Mouse (Mus musculus): ENCODE results near the gene Bag5. TPM values are rescaled to one million over a fixed set of nuclear protein-coding genes. Genes with fewer than 3 reads are reported as not detected.

Bag5 gene
- 17.5 and 23.5 TPM in 2 replicates for polyA plus RNA-seq (2012; rRNA removed)

GRCm38 (mm10) chr12:111713004-111713651, at the start of gene Bag5, which contains the start of gene Apopt1:
Gene Bag5 (minus strand): TSS chr12:111713257.
Gene Apopt1 (plus strand): TSS chr12:111713261.
- DNase-seq (ENCODE audit: low read depth): no peak

GRCm38 (mm10) chr12:111760306-111760908, 47.4 kb upstream of the Bag5 start:
- DNase-seq (ENCODE audit: low read depth): no peak

DNA sequence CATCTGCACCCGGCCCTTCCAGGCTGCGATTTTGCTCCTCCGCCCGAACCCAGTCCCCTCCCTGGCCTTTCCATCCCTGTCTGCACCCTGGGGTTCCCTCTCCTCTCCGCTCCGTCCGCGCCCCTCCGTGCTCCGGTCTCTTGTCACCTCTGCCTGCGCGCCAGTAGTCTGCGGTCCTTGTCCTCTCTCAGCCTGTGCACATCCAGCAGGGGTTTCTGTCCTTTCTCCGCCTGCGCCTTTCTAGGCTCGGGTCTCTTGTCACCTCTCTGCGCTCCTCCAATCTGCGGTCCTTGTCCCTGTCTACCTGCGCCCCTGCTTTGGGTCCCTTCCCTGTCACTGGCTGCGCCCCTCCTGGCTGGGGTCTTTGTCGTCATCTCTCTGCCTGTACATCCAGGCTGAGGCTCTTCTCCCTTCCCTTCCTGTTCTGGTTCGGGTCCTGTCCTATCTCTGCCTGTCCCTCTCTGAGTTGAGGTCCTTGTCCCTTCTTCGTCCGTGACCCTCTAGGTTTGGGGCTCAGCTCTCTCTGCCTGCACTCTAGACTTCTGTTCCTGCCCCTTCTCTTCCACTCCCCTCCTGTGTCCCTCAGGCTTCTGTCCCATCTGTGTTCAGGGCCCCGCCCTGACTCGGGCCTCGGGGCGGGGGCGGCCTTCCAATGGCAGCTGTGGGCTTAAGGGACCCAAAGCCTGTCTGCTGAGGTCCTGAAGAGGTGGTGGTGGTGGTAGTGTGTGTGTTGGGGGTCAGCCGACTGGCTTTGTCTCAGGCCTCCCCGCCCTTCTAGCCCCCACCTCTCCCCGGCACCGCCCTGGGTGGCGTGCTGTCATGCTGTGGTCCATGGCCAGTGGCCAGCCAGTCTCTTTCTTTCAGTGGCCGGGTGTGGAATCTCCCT, 46.4 kb upstream of the Bag5 start:
- no peak for DNase-seq (ENCODE audit: low read depth)

DNA sequence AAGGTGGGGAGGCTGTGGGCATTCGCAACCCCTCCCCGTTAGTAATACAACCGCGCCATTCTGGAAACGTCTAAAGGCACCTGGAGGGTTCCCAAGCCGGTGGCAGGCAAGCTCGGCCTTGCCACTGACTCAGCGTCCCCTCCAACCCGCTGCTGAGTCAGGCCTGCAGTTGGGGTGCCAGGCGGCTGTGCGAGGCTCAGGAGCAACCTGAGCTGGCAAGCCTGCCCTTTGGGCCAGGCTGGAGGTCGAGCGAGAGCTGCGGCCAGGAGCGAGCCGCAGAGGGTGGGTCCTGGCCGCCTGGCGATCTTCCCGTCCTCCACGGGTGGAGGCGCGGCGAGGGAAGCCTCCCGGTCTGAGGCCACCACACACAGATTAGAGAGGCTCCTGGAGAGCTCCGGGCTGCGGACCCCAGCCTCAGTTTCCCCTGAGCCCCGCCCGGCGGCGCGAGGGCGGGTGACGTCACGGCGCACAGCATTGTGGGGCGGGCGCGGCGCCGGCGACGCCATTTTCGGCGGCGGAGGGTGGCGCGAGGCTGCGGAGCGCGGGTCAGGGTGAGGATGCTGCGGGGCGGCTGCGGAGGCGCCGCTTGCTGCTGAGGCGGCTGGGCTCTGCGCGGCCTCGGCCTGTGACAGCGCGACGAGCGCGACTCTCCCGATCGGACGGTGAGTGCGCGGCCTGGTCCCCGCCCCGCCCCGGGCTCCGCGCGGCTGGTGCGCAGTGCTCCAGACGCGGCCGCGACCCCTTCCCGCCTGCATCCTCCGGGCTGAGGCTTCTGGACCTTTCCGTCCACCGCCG, 45.5 kb upstream of the Bag5 start, which contains the start of gene Klc1:
Gene Klc1 (plus strand): TSS at position 469 of the 795 bp plus-strand sequence.
- no peak for DNase-seq (ENCODE audit: low read depth)

GRCm38 (mm10) chr12:111757561-111758325, 44.7 kb upstream of the Bag5 start:
- no peak for DNase-seq (ENCODE audit: low read depth)

GRCm38 (mm10) chr12:111756698-111757082, 43.6 kb upstream of the Bag5 start:
- DNase-seq (ENCODE audit: low read depth): no peak

- no peak for DNase-seq (ENCODE audit: low read depth)
Observed at GRCm38 (mm10) chr12:111756082-111756697, 43.1 kb upstream of the Bag5 start.

DNA sequence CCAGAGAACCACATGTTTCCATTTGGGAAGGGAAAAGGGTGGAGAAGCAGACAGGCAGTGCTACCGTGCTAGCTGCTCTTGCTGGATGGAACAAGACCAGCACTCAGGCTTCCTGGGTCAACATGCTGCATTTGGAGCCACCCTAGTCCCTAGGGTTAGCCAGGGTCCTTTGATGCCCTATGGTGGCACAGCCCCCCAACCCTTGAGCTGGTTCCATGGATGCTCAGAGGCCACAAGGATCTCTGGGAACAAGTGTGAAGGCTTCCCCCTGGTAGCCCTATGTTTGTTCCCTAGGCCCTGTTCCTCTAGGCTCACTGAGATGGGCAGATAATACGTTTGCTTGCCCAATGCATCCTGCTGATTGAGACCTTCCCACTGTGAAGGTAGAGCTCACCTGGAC, 42.2 kb upstream of the Bag5 start:
- no peak for DNase-seq (ENCODE audit: low read depth)

GRCm38 (mm10) chr12:111754710-111755109, 41.7 kb upstream of the Bag5 start:
- DNase-seq (ENCODE audit: low read depth): no peak

DNA sequence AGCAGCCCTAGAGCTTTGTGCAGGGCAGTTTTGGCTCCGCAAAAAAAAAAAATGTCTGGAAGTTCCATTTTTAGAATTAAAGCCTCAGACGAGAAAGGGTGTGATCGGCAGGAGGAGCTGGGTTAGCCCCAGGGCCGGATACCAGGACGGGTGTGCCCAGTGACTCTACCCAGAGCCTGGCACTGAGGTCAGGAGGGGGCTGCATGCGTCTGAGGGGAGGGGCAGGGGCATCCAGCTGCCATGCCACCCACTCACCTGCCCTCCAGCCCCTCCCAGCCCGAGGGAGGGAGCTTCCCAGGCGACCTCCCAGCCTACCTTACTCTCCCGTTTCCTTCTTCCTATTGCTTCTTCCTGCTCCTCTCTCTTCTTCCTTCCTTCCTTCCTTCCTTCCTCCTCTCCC, 40.3 kb upstream of the Bag5 start:
- no peak for DNase-seq (ENCODE audit: low read depth)

DNA sequence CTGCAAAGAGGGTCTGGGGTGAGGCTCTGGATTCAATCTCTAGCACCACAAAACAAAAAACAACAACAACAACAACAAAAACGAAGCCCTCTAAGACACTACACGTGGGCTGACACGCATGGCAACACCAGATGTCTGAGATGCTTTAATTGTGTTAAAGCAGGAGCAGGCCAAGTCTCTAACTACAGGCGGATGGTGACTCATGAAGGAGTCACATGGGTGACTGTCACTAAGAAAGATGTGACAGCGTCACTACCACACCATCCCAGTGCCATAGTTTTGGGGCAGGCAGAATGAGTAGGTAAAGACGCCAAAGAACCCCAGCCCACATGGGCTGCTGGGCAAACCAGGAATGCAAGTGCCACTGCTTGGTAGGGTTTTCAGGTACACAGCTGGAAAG, 39.4 kb upstream of the Bag5 start:
- no peak for DNase-seq (ENCODE audit: low read depth)

DNA sequence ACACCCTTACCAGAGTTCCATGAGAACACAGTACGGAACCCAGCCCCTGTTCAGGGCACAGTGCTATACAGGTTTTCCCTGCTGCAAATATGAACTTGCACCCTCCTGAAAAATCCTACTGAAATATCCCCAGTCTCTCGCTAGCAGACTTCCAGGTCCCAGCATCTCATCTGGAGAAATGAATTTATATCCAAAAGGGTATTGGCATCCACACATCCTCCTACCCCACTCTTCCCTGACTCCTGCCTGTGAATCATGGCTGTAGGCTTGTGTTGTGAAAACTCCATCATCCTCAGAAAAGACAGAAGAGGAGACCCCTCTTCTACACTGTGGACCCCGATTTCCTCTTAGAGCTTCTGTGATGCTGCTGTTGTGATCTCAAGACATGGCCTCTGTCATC, 37.7 kb upstream of the Bag5 start:
- no peak for DNase-seq (ENCODE audit: low read depth)

- DNase-seq (ENCODE audit: low read depth): no peak
Observed at GRCm38 (mm10) chr12:111747421-111747820, 34.4 kb upstream of the Bag5 start.

GRCm38 (mm10) chr12:111746091-111746490, 33.0 kb upstream of the Bag5 start:
- DNase-seq (ENCODE audit: low read depth): no peak

DNA sequence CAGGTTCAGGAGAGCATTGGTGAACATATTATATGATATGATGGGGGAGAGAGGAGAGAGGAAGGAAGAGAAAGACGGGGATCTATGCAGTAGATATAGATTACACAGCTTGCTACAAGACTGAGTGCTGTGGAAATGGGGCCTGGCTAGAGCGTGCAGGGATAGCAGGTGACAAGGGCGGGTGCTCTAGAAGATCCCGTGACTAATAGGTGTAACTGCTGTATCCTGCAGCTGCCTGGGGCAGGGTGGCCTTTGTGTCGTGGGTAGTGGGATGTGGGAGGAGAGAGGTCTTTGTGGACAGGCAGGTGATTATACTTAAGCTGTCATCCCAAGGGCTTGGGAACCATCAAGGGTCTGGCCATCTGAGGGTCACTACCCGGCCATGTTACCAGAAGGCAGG, 32.2 kb upstream of the Bag5 start:
- no peak for DNase-seq (ENCODE audit: low read depth)

- no peak for DNase-seq (ENCODE audit: low read depth)
Observed at GRCm38 (mm10) chr12:111743981-111744423, 30.9 kb upstream of the Bag5 start.

GRCm38 (mm10) chr12:111743419-111743818, 30.4 kb upstream of the Bag5 start:
- DNase-seq (ENCODE audit: low read depth): no peak

DNA sequence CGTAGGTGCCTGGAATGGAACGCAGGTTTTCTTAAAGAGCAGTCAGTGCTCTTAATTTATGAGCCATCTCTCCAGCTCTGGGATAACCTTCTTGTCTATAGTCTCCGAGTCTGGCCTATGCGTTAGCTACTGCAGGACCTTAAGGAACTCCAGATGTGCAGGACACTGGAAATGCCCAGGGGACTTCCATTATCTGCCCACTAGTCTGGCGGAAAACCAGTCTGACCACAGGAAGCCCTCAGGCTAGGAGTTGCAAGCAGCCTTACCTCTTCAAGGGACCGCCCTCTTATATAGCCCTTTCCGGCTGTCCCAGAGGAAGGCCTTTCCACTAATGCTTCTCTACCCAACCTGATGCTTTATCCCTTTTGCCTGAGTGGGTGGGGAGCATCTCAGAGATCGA, 28.3 kb upstream of the Bag5 start:
- DNase-seq (ENCODE audit: low read depth): no peak

GRCm38 (mm10) chr12:111738754-111739153, 25.7 kb upstream of the Bag5 start:
- DNase-seq (ENCODE audit: low read depth): no peak

- DNase-seq (ENCODE audit: low read depth): no peak
Observed at GRCm38 (mm10) chr12:111737370-111737769, 24.3 kb upstream of the Bag5 start.
